Mouse (Mus musculus): ENCODE results near the gene Saa2.
"Not testable (repeated sequence)": the region's sequence is repeated elsewhere in the genome, so short reads cannot be mapped to it uniquely, and the experiment has no call there.

Saa2 gene

DNA sequence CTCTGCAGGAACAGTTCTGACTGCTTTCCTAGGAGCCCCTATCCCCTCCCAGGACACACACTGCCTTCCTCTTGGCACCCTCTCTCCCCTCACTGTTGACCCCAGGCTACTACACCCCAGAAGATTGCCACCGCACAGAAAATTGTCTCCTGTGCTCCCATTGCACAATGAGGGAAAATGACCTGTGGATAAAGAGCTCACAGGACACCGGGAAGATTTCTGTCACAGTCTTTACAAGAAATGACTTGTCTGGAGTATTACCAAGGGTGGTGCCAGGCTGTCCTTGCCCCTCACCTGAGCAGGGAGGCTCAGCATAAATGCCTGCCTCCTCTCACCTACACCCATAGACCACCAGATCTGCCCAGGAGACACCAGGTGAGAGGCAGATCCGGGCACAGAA is at the start of gene Saa2:
Gene Saa2 (plus strand): TSS at position 301 of the 400 bp plus-strand sequence.
- DNase-seq = no peak

DNA sequence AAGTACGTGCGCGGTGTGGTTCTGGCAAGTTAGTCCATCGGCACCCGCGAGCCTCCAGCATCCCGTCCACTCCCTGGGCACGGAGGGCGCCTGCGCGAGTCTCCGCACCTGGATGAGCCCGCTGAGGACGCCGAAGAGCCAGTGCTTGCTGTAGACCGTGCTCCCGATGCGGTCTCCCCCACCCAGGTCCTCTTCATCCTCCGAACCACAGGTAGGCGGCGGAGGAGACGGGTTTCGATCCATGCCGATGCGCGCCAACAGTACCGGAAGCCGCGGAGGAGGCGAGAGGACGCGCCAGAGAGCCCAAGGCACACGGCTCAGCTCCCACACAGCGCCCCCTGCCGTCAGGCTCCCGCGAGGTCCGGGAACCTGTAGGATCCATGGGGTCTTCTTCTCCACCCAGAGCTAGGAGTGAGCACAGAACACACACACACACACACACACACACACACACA is 41.2 kb upstream of the Saa2 start, which contains the start of gene Saal1:
Gene Saal1 (minus strand): TSS at position 291 of the 455 bp plus-strand sequence.
- peak; percentile 89 to 95 for DNase-seq

DNA sequence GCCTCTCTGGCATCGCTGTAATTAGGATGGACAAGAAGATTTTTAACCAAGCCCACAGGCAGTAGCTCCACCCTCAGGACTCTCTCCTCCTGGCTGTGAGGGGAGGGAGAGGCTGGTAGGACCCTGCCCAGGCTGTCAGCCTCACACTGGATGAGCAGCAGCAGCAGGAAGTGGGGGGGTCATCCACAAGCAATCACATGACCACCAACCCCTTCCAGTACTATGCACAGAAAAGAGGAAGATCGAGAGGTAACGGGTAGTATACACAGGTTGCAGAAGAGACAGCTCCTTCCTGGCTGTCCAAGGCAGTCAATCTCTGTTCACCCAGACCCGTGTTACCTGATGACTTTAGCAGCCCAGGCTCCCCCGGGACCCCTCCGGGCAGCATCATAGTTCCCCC is 39.3 kb upstream of the Saa2 start:
- DNase-seq = no peak

DNA sequence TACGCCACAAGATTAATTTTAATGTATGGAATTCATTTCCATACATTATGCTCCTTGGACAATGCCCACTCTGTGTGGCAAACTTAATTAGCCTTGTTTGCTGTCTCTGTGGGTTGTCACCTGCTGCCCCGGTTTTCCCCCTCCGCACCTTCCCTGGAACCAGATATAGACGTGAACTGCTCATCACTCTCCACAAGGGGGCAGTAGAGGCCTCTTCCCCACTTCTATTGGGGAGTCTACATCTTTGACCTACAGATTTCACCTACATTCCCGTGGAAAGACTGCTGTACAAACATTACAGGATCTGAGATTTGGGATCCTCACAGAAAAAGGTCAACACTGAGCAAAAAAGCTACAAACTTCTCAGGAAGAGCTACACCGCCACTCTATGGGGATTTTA is 37.1 kb upstream of the Saa2 start:
- peak; percentile 84 to 87 for DNase-seq

DNA sequence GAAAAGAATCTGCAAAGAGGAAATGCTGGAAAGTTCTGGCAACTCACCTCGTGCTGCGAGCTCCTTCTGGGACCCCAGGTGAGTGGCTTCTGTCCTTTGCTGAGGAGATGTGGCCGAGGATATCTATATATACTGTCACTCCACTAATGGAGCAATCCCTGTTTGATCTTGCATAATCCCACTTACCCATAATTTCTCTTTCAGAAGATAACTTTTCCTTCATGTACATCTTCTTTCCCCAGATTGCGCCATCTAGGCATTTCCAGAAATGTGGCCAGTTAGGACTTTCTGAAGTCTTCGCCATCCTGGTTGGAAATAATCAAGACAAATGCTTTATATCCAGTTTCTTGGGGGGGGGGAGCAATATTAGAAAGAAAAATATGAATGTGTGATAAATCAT is 36.0 kb upstream of the Saa2 start, which contains the start of gene Saa3:
Gene Saa3 (minus strand): TSS at position 101 of the 400 bp plus-strand sequence.
- no peak for DNase-seq

DNA sequence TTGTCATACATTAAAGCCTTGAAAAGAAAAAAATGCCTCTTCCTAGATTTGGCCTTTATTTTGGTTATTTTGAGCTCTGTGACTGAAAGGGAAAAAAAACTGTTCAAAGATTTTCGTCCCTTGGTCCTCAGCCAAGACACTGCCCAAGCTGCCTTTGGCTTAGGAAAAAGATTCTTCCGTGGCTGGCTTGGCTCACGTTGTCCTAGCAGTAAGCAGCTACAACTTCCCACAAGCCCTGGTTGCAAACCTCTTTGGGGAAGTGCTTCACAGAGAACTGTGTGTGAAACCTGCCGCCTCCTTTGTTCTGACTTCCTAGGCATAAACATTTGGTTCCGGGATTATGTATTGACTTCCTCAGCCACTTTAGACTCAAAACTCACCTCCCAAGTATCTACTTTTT is 34.7 kb upstream of the Saa2 start:
- DNase-seq = peak; percentile 41 to 59

DNA sequence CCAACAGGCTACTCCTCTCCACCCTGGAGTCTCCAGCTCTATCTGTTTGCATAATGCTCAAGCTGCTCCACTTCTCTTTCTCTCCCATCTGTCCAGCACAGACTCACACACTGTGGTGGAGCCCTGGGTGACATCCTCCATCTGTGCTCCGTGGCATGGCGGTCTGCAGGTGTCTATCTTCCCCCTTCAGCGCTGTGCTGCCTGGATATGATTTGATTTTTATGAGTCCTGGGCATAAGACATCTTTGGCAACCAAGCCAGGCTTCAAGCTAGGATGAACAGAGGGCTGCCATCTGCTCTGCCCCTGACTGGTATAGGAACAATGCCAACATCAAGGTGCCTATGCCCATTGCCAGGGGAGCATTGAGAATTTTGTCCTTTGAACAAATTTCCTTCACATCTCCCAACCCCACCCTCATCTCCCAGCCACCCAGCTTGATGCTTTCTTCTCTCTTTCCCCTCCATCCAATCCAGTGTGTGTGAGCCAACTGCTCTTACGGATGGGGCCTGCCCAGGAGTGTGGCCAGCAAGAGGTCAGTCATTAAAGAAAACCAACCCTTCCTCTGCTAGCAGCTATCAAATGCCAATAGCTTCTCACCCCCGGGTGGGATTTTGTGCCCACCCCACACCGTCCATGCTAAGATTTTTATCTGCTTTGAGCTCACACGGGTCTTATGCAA is 32.9 kb upstream of the Saa2 start:
- DNase-seq = peak; percentile 85

DNA sequence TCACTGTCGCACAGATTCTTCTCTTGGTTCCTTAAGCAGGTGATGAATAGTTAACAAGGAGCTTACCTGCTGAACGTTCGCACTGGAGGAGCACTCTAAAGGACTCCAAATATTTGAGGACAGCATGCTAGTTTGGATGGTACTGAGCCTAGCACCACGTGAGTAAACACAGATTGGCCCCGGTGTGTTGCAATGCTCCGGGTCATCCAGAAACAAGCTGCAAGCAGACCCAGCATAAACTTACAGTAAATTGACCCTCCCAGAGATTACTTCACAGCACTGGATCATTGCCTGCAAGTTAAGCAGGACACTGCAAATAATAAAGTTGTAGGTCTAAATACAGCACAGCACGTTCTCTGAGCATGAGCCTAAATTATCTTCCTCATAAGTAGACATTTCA is 32.1 kb upstream of the Saa2 start:
- DNase-seq = peak; percentile 47 to 56

DNA sequence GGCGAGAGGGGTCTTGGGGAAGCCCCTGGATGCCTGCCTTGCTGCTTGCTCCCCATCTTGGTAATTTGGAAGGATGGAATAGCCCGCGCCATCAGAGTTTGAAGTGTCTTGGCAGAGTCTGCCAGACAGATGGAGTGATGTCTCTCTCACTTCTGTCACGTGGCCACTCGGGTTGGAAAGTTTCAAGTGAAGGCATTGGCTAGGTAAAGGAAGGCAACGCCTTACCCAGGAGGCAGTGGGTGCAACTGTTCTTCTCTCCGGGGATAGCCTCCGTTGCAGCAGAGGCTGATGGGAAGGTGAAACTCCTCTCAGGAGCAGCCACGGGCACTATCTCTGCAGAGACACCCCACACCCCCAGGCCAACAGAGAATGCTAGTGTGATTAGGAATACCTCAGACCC is 31.1 kb upstream of the Saa2 start:
- peak; percentile 57 to 65 for DNase-seq

DNA sequence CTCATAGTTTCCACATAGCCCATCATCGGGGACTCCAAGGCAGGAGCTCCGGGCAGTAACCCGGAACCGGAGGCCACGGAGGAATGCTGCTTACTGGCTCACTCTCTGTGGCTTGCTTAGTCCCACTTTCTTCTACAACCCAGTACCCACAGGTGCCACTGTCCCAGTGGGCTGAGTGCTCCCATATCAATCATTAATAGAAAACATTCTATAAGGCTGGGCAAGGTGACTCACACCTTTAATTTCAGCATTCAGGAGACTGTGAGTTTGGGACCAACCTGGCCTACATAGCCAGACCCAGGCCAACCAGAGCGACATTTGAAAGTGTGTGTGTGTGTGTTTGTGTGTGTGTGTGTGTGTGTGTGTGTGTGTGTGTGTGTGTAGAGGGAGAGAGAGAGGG is 28.2 kb upstream of the Saa2 start:
- DNase-seq = no peak

DNA sequence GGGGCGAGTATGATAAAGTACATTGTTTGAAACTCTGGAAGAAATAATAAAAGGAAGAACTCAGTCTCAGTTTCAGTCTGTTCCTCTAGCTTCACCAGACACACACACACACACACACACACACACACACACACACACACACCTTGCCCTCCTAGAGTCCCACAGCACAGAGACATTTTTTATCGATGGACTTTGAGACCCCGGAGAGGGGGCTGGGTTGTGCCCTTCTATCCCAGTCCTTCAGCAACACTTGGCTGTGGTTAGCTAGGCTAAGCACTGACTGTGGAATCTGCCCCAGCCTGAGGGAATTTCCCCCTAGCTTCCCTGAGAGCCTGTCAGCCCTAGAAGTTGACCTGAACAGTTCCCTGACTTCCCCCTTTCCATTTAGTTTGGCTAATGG is 27.7 kb upstream of the Saa2 start:
- no peak for DNase-seq

DNA sequence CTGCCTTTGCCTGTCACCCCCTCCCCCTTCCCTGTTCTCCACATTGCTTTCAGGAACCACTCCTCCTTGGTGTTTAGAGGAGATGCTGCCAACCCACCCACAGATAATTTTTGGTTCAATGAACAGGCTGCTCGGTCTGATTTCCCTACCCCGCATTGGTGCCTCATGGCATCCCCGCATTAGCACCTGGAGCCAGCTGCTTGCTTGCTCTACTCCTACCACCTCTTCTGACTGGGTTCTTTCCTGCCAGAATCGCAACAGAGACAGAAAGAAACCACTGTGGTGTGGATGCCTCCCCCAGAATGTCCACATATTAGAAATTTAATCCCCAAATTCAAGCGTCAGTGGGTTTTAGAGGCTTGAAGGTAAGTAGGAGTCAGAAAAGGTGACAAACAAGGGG is 27.2 kb upstream of the Saa2 start:
- no peak for DNase-seq

DNA sequence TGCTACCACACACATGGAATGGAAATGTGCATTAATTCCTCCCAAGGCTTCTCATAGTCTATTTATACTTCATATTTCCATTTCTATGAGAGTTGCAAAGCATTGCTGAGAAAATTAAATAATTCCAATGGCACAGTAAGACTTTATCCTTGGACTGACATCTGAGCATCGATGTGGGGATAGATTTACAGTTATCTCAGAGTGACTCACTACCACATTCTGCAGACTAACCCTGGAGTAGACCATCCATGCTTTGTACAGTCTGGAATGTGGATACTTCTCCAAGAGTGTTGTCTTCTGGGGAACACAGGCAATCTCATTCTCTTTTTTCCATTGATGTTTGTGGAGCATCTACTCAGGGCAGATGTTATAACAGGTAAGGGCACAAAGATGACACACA is 24.0 kb upstream of the Saa2 start:
- DNase-seq = no peak

DNA sequence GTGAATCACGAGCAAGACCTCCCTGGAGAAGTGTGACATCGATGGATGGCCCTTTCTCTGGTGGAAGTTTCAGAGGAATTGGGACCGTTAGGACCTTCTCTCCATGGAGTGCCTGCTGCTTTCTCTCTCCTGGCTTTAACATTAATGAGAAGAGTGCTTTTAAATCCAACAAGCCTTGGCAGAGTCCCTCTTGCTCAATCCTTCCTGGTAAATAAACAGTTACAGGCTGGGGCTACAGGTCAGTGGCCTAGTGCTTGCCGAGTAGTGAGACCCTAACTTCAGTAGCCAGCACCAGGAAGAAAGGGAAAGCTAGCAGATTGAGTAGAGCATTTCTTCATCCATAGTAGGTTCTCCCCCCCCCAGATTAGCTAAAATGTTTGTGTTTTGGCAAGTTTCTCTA is 19.1 kb upstream of the Saa2 start, which contains the start of gene Saa4:
Gene Saa4 (minus strand): TSS at position 146 of the 400 bp plus-strand sequence.
- DNase-seq = no peak

DNA sequence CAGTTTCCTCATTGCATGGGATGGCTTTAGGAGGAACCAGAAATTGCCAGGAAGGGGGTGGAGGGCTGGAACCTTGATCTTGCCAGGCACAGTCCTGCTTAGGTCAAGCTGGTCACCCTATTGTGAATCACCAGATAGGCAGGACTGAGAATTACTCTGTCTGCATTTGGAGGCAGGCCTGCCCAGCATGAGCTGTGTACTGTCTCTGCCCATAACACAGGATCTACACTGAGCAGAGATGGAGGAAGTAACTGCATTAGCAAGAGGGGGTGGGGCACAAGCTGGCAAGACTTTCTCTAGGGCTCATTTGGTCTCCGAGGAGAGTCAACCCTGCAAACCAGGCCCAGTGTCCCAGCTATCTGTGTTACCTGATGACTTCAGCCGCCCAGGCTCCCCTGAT is 16.6 kb upstream of the Saa2 start:
- DNase-seq = no peak

DNA sequence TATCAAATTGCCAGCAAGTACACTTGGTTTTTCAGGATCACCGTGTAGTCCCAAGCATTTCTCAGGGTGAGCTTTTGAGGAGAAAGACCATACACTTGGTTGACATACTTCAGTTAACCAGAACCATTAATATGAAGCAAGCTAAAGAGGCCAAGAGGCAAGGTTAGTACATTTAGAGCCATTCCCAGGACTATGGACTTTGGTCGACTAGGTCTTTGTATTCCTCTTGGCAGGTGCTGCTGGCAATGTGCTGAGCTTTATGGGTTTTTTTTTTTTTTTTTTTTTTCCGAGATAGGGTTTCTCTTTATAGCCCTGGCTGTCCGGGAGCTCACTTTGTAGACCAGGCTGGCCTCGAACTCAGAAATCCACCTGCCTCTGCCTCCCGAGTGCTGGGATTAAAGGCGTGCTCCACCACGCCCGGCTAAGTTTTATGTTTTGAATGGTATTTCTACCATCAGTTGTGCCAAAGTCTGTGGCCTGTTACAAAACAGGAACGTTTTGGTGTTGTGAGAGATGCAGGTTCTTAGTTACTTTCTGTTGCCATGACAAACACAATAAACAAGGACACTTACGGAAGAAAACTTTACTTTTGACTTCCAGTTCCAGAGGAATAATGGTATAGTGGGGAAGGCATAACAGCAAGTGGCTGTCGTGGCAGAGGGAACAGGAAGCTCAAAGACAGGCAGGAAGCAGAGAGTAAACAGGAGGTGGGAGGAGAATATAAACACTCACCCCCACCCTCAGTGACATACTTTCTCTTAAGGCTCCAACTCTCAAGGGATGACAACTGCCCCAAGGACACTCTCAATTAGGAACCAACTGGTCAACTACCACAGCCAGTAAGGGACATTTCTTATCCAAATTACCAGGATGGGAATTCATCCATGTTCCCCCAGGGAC is 12.8 kb upstream of the Saa2 start:
- no peak for DNase-seq

DNA sequence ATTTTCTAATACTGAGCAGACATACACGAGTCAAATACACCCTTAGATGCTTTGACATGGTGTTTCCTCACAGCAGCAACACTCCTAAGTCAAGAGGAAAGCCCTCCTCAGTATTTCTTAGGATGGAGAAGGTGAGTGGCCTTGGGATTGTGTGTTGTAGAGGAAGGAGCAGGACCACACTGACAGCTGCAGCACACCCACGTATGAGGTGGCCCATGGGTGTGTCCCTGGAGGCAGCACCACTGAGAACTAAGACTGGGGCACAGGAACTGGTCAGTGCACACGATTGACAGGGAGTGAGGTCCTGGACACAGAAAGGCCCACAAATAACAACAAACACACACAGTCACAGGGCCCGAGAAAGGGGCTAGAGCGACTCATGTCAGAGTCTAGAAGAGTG is 11.5 kb upstream of the Saa2 start:
- DNase-seq = not testable (repeated sequence)

DNA sequence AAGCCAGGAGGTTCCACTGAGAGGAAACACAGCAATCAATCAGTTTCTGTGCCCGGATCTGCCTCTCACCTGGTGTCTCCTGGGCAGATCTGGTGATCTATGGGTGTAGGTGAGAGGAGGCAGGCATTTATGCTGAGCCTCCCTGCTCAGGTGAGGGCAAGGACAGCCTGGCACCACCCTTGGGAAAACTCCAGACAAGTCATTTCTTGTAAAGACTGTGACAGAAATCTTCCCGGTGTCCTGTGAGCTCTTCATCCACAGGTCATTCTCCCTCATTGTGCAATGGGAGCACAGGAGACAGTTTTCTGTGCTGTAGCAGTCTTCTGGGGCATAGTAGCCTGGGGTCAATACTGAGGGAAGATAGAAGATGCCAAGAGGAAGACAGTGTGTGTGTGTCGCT is 8.7 kb upstream of the Saa2 start, which contains the start of gene Saa1:
Gene Saa1 (minus strand): TSS at position 101 of the 400 bp plus-strand sequence.
- DNase-seq = not testable (repeated sequence)

DNA sequence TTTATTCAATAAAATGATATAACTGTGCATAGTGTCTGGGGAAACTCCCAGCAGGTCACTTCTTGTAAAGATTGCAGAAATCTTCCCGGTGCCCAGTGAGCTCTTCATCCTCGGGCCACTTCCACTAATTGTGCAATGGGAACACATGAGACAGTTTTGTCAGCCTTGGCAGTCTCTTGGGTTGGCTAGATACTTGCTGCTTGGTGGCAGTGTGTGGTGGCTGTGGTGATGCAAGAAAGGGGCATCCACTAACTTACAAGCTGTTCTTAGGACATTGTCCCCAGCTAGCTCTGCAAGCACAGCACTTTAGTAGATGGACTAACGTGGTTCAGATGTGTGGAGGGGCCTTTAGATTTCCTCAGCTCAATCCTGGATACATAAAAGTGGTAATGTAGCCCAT is 5.8 kb upstream of the Saa2 start:
- no peak for DNase-seq

DNA sequence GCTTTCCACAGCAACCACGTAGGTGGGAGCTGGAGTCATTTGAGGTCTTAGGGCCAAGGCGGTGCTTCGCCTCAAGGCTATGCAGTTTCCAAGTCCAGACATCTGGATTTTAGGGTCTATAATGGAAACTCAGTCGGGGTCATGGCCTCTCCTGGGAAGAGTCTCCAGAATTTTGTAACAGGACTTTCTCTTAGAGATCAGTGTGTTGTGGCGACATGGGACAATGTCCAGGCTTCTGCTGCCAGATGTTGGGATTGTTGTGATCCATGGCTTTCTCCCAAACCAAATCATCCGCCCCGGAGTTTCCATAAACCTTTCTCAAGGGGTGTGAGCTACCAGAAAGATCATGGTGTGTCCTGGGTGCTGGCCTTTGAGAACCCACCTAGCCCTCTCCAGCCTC is 5.2 kb upstream of the Saa2 start:
- DNase-seq = no peak

DNA sequence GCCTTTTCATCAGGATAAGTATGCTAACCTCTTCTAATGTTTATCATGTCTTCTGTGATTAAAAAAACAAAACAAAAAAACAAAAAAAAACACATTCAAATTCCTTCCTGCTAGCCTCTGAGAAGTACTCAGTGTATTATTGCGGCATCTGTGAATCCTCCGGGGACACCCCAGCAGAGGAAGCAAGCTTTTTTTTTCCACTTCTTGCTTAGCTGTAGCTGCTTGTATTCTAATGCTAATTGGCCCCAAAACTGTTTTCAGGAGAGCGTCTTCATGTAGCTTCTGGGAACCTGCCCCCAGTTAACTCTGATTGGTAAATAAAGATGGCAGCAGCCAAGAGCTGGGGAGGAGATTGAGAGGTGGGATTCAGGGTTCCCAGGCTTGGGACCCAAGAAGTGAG is 3.1 kb upstream of the Saa2 start:
- no peak for DNase-seq

DNA sequence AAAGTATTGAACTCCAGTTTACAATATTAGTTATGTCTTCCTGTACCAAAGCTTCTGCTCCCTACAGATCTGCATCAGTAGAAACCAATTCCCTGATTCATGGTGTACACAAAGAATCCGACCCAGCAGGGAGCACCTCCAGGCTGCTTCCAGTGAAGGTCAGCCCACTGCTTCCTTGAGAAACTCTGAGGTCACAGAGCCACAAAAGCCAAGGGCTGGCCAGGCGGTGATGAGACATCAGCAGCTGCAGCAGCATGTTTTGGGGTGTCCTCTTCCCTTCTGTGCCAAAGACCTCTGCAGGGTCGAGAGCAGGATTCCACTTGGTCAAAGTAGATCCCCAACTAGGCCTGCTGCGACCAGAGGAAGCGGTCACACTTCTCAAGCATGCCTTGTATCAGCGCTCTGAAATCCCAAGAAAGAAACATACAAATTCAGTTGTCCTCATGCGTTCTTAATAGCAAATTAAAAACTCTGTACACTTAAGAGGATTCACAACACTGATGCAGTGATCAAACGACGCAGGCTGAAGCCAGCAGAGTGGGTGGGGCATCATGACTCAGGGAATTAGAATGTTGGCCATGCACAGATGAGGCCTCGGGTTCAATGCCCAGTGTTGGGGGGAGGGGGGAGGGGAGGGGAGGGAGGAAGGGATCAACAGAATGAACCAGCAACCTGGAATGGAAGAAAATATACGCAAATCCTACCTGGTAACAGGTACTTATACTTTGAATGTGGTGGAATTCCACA is 9.6 kb downstream of the Saa2 start:
- DNase-seq = no peak

DNA sequence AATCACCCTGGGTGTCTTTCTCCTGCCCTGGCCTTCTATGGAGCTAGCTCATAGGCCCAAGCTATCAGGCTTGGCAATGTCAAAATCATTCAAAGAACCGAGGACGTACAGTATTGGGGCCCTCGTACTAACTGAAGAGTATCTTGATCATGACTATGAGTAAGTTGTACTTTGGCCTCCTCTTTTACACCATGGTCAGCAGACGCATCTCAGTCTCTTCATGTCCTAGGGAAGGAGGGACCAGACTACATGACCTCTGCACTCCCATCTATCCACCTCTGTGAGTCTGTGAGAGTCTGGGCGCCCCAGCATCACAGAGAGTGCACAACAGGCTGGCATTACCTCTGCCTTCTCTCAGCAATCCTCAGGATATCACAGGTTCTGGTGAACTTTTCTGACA is 11.0 kb downstream of the Saa2 start:
- no peak for DNase-seq
